Mouse (Mus musculus) ES-CJ7 (cell line): ENCODE results near the gene Mgat4d.
"Not testable (repeated sequence)": the region's sequence is repeated elsewhere in the genome, so short reads cannot be mapped to it uniquely, and the experiment has no call there.

Experiments used
- DNase-seq: peaks from one replicate; pipeline ENCODE4 v3.0.0; 2011; ENCODE audit warnings: low read depth, low spot score

Mgat4d gene

GRCm38 (mm10) chr8:83390006-83390701, 41.9 kb downstream of the Mgat4d start:
- peak; percentile 48 for DNase-seq

GRCm38 (mm10) chr8:83392521-83392920, 44.2 kb downstream of the Mgat4d start:
- DNase-seq, result peak; percentile 67

- no peak for DNase-seq
These were observed 46.1 kb downstream of the Mgat4d start for GRCm38 (mm10) chr8:83394325-83394724.

- DNase-seq, result no peak
These were observed 48.4 kb downstream of the Mgat4d start for GRCm38 (mm10) chr8:83396680-83397079.

DNA sequence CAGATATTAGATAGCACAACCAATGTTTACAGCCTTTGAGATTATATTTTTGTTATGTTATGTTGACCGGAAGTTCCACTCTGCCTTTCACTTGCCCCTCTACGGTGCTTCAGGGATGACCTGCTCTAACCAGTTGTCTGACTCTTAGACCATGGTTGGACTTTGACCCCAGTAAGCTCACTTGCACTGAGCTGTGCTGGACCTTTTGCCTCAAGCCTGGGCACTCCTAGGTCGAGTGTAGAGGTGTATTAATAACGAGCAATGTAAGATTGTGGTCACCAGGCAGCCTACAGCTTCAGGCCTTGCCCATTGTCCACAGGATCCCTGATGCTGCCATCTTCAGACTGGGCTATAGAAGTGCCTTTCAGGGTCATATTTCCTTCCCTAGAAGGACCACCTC, 49.5 kb downstream of the Mgat4d start:
- no peak for DNase-seq

- no peak for DNase-seq
These were observed 57.3 kb downstream of the Mgat4d start for GRCm38 (mm10) chr8:83405548-83405947.

DNA sequence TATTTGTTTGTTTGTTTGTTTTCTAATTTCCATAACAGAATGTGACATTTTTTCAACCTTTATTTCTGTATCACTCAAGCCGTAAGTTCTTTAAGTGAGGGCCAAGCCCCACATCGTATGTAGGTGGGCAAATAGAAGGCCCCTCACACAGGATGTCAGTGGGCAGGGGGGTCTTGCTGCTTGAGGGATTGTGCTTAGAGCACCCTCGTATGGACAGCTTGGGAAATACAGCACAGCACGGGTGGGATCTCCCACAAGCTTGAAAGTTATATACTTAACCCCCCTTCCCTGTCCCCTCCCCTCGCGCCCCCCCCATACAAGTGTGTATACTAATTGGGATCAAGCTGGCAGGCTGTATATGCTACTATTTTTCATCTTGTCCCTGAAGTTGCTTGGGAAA, 58.6 kb downstream of the Mgat4d start:
- peak; percentile 83 for DNase-seq

DNA sequence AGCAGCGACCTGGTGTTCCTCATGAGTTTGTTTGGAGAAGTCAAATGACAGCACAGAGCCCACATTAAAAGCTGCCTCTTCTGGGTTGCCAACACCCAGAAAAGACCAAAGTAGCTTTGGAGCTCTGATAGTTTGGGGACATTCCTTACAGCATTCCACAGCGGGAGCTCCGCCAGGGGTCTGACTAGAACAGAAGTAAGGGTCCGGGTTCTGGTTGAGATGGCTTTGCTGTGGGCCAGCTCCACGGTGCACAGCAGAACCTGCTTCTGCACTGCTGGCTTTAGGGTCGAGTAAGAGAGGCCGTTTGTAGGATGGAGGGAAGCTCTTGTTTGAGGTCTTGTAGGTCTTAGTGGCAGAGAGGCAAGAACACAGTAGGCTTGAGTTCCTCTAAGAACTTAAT, 60.2 kb downstream of the Mgat4d start:
- peak; percentile 31 for DNase-seq

GRCm38 (mm10) chr8:83416878-83417277, 68.6 kb downstream of the Mgat4d start:
- DNase-seq, result no peak

GRCm38 (mm10) chr8:83417970-83418369, 69.7 kb downstream of the Mgat4d start:
- DNase-seq, result no peak

GRCm38 (mm10) chr8:83418805-83419516, 70.7 kb downstream of the Mgat4d start:
- DNase-seq, result no peak

GRCm38 (mm10) chr8:83421354-83421753, 73.1 kb downstream of the Mgat4d start:
- DNase-seq, result no peak

- DNase-seq, result no peak
These were observed 75.0 kb downstream of the Mgat4d start for GRCm38 (mm10) chr8:83423032-83423825.

- DNase-seq, result no peak
These were observed 76.9 kb downstream of the Mgat4d start for GRCm38 (mm10) chr8:83425202-83425601.

- peak; percentile 76 for DNase-seq
These were observed 78.0 kb downstream of the Mgat4d start for GRCm38 (mm10) chr8:83426104-83426759.

- DNase-seq, result peak; percentile 42
These were observed 78.7 kb downstream of the Mgat4d start for GRCm38 (mm10) chr8:83426949-83427348.

DNA sequence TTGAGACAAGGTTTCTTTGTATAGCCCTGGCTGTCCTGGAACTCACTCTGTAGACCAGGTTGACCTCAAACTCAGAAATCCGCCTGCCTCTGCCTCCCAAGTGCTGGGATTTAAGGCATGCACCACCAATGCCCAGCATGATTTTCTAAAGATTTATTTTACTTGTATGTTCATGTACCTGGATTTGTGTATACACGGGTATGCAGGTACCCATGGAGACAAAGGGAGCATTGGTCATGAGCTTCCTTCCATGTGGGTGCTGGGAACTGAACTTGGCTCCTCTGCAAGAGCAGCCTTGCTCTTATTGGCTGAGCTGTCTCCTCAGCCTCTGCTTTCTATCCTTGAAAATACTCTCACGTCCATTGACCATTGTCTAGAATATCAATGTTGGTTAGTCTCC, 80.3 kb downstream of the Mgat4d start:
- not testable (repeated sequence) for DNase-seq

- peak; percentile 87 for DNase-seq
These were observed 80.8 kb downstream of the Mgat4d start for GRCm38 (mm10) chr8:83429071-83429524.
